Comparison of ENCODE assay signal across 8 mouse cellular contexts in genomic region chr9:65844421-65845165, GRCm38 (mm10). TPM values are rescaled to one million over a fixed set of nuclear protein-coding genes. Genes with fewer than 3 reads are reported as not detected.
DNase-seq lines count a peak whose midpoint lies in the region; ATAC-seq lines count a peak whose summit lies in the region.

No protein-coding gene starts in this region.

- no peak overlapping the region for H3K4me3 ChIP-seq in intestine, embryonic 14.5 days (ENCODE audit: low read depth, low read length)
- no peak overlapping the region for H3K4me3 ChIP-seq in intestine, embryonic 15.5 days (replicated peaks)
- H3K4me3 ChIP-seq in heart, embryonic 16.5 days (ENCODE audit: low read length), result no peak overlapping the region

- H3K27ac ChIP-seq in intestine, embryonic 14.5 days (ENCODE audit: low read depth), result peak overlapping the region; percentile 29; the same call in 1 of the 2 replicates
- H3K27ac ChIP-seq in intestine, embryonic 15.5 days, result no peak overlapping the region
- peak overlapping the region; percentile 44; the same call in 1 of the 2 replicates for H3K27ac ChIP-seq in heart, embryonic 16.5 days (ENCODE audit: low read length)

- no peaks in the 10 kb centered on the region for H3K9me3 ChIP-seq in intestine, embryonic 14.5 days (ENCODE audit: control insufficient read depth, low read length)
- no peaks in the 10 kb centered on the region for H3K9me3 ChIP-seq in intestine, embryonic 15.5 days
- H3K9me3 ChIP-seq in heart, embryonic 16.5 days (replicated peaks; ENCODE audit: control insufficient read depth, low read length), result no peaks in the 10 kb centered on the region

- no peaks in the 10 kb centered on the region for H3K27me3 ChIP-seq in intestine, embryonic 14.5 days (replicated peaks; ENCODE audit: control insufficient read depth, insufficient read depth, low read length)
- no peaks in the 10 kb centered on the region for H3K27me3 ChIP-seq in intestine, embryonic 15.5 days (replicated peaks)
- H3K27me3 ChIP-seq in heart, embryonic 16.5 days (ENCODE audit: control insufficient read depth, insufficient read depth, low read length), result no peaks in the 10 kb centered on the region

- no peaks in the 10 kb centered on the region for H3K4me1 ChIP-seq in intestine, embryonic 14.5 days (replicated peaks; ENCODE audit: control insufficient read depth, insufficient read depth, low read length)
- no peaks in the 10 kb centered on the region for H3K4me1 ChIP-seq in intestine, embryonic 15.5 days (replicated peaks)
- peaks cover 10% of the 10 kb centered on the region for H3K4me1 ChIP-seq in heart, embryonic 16.5 days (ENCODE audit: control insufficient read depth, insufficient read depth, low read length)

- peaks cover 15% of the 10 kb centered on the region; the same call in 1 of the 2 replicates for H3K36me3 ChIP-seq in intestine, embryonic 14.5 days (ENCODE audit: control insufficient read depth, insufficient read depth, low read length)
- H3K36me3 ChIP-seq in intestine, embryonic 15.5 days, result no peaks in the 10 kb centered on the region
- H3K36me3 ChIP-seq in heart, embryonic 16.5 days (ENCODE audit: control insufficient read depth, insufficient read depth), result peaks cover 6% of the 10 kb centered on the region; the same call in 1 of the 2 replicates

- H3K9ac ChIP-seq in intestine, embryonic 14.5 days (ENCODE audit: low read length), result no peak overlapping the region
- no peak overlapping the region for H3K9ac ChIP-seq in intestine, embryonic 15.5 days
- no peak overlapping the region for H3K9ac ChIP-seq in heart, embryonic 16.5 days (ENCODE audit: low read length)

- ATAC-seq in intestine, embryonic 14.5 days (replicated peaks; ENCODE audit: low FRiP score, low TSS enrichment, low read depth), result no peak
- no peak for ATAC-seq in intestine, embryonic 15.5 days
- no peak for ATAC-seq in heart, embryonic 16.5 days (replicated peaks; ENCODE audit: extremely low read depth, insufficient read depth, low FRiP score)

- no peak overlapping the region for H3K4me2 ChIP-seq in intestine, embryonic 14.5 days (ENCODE audit: low read length)
- H3K4me2 ChIP-seq in intestine, embryonic 15.5 days (replicated peaks), result no peak overlapping the region
- H3K4me2 ChIP-seq in heart, embryonic 16.5 days (ENCODE audit: low read depth, low read length), result no peak overlapping the region

- no peak for DNase-seq in intestine, embryonic 14.5 days (ENCODE audit: low spot score)
- peak; percentile 73 for DNase-seq in NIH3T3 (ENCODE audit: low read depth)
- peak; percentile 38 for DNase-seq in lung, postnatal 14 days
- no peak for DNase-seq in cerebellum, adult 9-10 months
- no peak for DNase-seq in layer of hippocampus, postnatal 36 days
- no peak for DNase-seq in left cerebral cortex, adult 18-20 months (ENCODE audit: low spot score in 2 of 2)

- WGBS in intestine, embryonic 14.5 days, result 82% methylated on average over 7 of the region's 7 CpGs
- 84% methylated on average over 7 of the region's 7 CpGs for WGBS in intestine, embryonic 15.5 days
- 73% methylated on average over 7 of the region's 7 CpGs for WGBS in heart, embryonic 16.5 days

RNA-seq across cellular contexts. Expression of gene Zfp609, which starts 17.2 kb away (rescaled TPM):
- 7.8 and 7.9 TPM in 2 replicates for polyA plus RNA-seq in intestine, embryonic 14.5 days (2014; fragmentation: Nextera tagmentation; extraction: Ambion mirVana)
- polyA plus RNA-seq in intestine, embryonic 15.5 days (2015; fragmentation: Nextera tagmentation; extraction: Ambion mirVana), result 5.6 TPM in 2 replicates
- 4.2 and 5.1 TPM in 2 replicates for polyA plus RNA-seq in heart, embryonic 16.5 days (2015; fragmentation: Nextera tagmentation; extraction: Ambion mirVana)
- total RNA-seq in layer of hippocampus, postnatal 36 days (2021), result 10 to 100 TPM; 51.2 to 52.8 TPM
- total RNA-seq in left cerebral cortex, adult 18-20 months (2021), result 10 to 100 TPM; 50.7 to 53.7 TPM

RNA-seq across cellular contexts. Expression of gene Pclaf, which starts 45.4 kb away (rescaled TPM):
- 159 and 175 TPM in 2 replicates for polyA plus RNA-seq in intestine, embryonic 14.5 days (2014; fragmentation: Nextera tagmentation; extraction: Ambion mirVana)
- 152 and 176 TPM in 2 replicates for polyA plus RNA-seq in intestine, embryonic 15.5 days (2015; fragmentation: Nextera tagmentation; extraction: Ambion mirVana)
- 85.6 and 105 TPM in 2 replicates for polyA plus RNA-seq in heart, embryonic 16.5 days (2015; fragmentation: Nextera tagmentation; extraction: Ambion mirVana)
- total RNA-seq in layer of hippocampus, postnatal 36 days (2021), result 1 to 10 TPM in 1 of 2 experiments, under 1 TPM in 1; 0.85 to 1.6 TPM
- under 1 TPM in 1 of 2 experiments, not detected in 1; 0.28 TPM for total RNA-seq in left cerebral cortex, adult 18-20 months (2021)

Comparison
In these comparisons a context has a peak if more than half of its experiments do, and no peak if none do; other contexts are left out.
1. DNase-seq: peak in NIH3T3 (single experiment) and lung, postnatal 14 days (single experiment); none in intestine, embryonic 14.5 days (single experiment), cerebellum, adult 9-10 months (single experiment), layer of hippocampus, postnatal 36 days (0 of 2) and left cerebral cortex, adult 18-20 months (0 of 2).